Mouse (Mus musculus) embryonic facial prominence, embryonic 14.5 days (tissue): ENCODE data around the gene Samd14. TPM values are rescaled to one million over a fixed set of nuclear protein-coding genes. Genes with fewer than 3 reads are reported as not detected.

Experiments
- ATAC-seq: fragments of 200-750 bp; cut with Nextera tagmentation; 2 replicates; pipeline ENCODE4 v1.8.0; 2017; ENCODE audit warnings: low read depth, moderate number of reproducible peaks, moderate TSS enrichment
- DNase-seq: peaks from one replicate; pipeline ENCODE4 v3.0.0-alpha.2; 2015; ENCODE audit warnings: low spot score
- H3K27ac ChIP-seq: fragments of 300-500 bp; sonication (generic); replicated peaks from 2 replicates; pipeline ENCODE4 v1.5.1; 2014; ENCODE audit warnings: low read depth, mild to moderate bottlenecking, low read length, moderate library complexity
- H3K27me3 ChIP-seq: fragments of 300-500 bp; sonication (generic); replicated peaks from 2 replicates; pipeline ENCODE4 v1.6.1; 2014; ENCODE audit warnings: low read length; ENCODE audit not compliant: control insufficient read depth, insufficient read depth
- H3K36me3 ChIP-seq: fragments of 300-500 bp; sonication (generic); 2 replicates; pipeline ENCODE4 v1.6.1; 2014; ENCODE audit warnings: low read length, mixed read lengths; ENCODE audit not compliant: control insufficient read depth, insufficient read depth
- H3K4me1 ChIP-seq: fragments of 300-500 bp; sonication (generic); 2 replicates; pipeline ENCODE4 v1.6.1; 2014; ENCODE audit warnings: antibody characterized with exemption, low read length; ENCODE audit not compliant: control insufficient read depth, insufficient read depth
- H3K4me2 ChIP-seq: fragments of 300-500 bp; sonication (generic); 2 replicates; pipeline ENCODE4 v1.6.1; 2014; ENCODE audit warnings: low read depth, mild to moderate bottlenecking, low read length, moderate library complexity, mixed read lengths
- H3K4me3 ChIP-seq: fragments of 300-500 bp; sonication (generic); 2 replicates; pipeline ENCODE4 v1.5.1; 2014; ENCODE audit warnings: low read depth, mild to moderate bottlenecking, low read length
- H3K9ac ChIP-seq: fragments of 300-500 bp; sonication (generic); 2 replicates; pipeline ENCODE4 v1.6.1; 2014; ENCODE audit warnings: low read depth, mild to moderate bottlenecking, low read length, moderate library complexity, mixed read lengths
- H3K9me3 ChIP-seq: fragments of 300-500 bp; sonication (generic); 2 replicates; pipeline ENCODE4 v1.6.1; 2016; ENCODE audit warnings: low read length; ENCODE audit not compliant: control insufficient read depth
- WGBS: fragments of 180-500 bp; shearing (Covaris S2); extraction: QIAGEN DNeasy Blood & Tissue Kit; methylation state at CpG from one replicate; pipeline ENCODE4 v1.1.7; 2014; 5-methylcytosine and 5-hydroxymethylcytosine counted together
- polyA plus RNA-seq: library from polyadenylated mRNA; unstranded; fragments of >200 nt; fragmentation: Nextera tagmentation; extraction: Ambion mirVana; gene quantifications from 2 replicates; pipeline ENCODE4 v1.2.1, GENCODE M21; 2014

Samd14 gene
- polyA plus RNA-seq, 1 experiment from 2014 or later, result 21.9 TPM

- H3K27ac ChIP-seq, result no peak overlapping the region
- H3K4me1 ChIP-seq, result peaks cover 27% of the 10 kb centered on the region
- no peak overlapping the region for H3K4me2 ChIP-seq
- 37% methylated on average over 2 of the region's 2 CpGs for WGBS
- H3K9me3 ChIP-seq, result no peaks in the 10 kb centered on the region
- no peak overlapping the region for H3K9ac ChIP-seq
- no peaks in the 10 kb centered on the region for H3K36me3 ChIP-seq
- DNase-seq, result no peak
- no peaks in the 10 kb centered on the region for H3K27me3 ChIP-seq
- H3K4me3 ChIP-seq, result no peak overlapping the region
- ATAC-seq, result no peak
These were observed 23.2 kb upstream of the Samd14 start for GRCm38 (mm10) chr11:94986435-94986834.

- no peak for ATAC-seq
- Histone ChIP-seq H3K36me3 (no peaks in the 10 kb centered on the region), H3K4me1 (peaks cover 27% of the 10 kb centered on the region), H3K9ac (no peak overlapping the region), H3K9me3 (no peaks in the 10 kb centered on the region), H3K27ac (no peak overlapping the region), H3K27me3 (no peaks in the 10 kb centered on the region), H3K4me2 (no peak overlapping the region), H3K4me3 (no peak overlapping the region)
- WGBS, result 38% methylated on average over 6 of the region's 6 CpGs
- DNase-seq, result no peak
These were observed 22.3 kb upstream of the Samd14 start for GRCm38 (mm10) chr11:94987341-94987740.

DNA sequence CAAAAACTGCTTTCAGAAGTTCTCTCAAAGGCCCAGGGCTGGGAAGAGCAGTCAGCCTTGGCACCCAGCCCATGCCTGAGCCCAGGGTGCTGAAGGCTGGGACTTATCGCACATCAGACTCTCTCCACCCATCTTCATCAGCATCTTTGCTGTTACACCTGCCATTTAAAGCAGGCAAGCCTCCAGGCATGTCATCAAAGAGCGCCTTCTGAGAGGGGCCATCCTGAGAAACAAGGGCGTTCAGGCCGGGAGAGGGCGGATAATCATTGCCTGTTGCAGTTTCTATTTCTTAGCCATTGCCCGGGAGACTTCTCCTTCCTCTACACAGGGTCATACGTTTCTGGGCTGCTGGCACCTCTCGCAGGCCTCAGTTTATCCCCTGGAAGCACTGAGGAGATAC lies 21.8 kb upstream of the Samd14 start:
- H3K4me2 ChIP-seq, result peak overlapping the region; percentile 8; the same call in 1 of the 2 replicates
- ATAC-seq (no peak), DNase-seq (no peak)
- H3K4me3 ChIP-seq, result no peak overlapping the region
- H3K36me3 ChIP-seq, result no peaks in the 10 kb centered on the region
- peaks cover 27% of the 10 kb centered on the region for H3K4me1 ChIP-seq
- H3K9ac ChIP-seq, result no peak overlapping the region
- no peaks in the 10 kb centered on the region for H3K27me3 ChIP-seq
- H3K9me3 ChIP-seq, result no peaks in the 10 kb centered on the region
- 67% methylated on average over 8 of the region's 8 CpGs for WGBS
- no peak overlapping the region for H3K27ac ChIP-seq

GRCm38 (mm10) chr11:94988780-94989561 lies 20.7 kb upstream of the Samd14 start:
- Histone ChIP-seq H3K4me1 (peaks cover 36% of the 10 kb centered on the region), H3K9me3 (no peaks in the 10 kb centered on the region), H3K27me3 (no peaks in the 10 kb centered on the region), H3K9ac (peak overlapping the region; percentile 68), H3K27ac (peak overlapping the region; percentile 94), H3K36me3 (no peaks in the 10 kb centered on the region), H3K4me2 (peak overlapping the region; percentile 96), H3K4me3 (peak overlapping the region; percentile 91)
- ATAC-seq, result no peak
- DNase-seq, result no peak
- WGBS, result 12% methylated on average over 10 of the region's 10 CpGs

DNA sequence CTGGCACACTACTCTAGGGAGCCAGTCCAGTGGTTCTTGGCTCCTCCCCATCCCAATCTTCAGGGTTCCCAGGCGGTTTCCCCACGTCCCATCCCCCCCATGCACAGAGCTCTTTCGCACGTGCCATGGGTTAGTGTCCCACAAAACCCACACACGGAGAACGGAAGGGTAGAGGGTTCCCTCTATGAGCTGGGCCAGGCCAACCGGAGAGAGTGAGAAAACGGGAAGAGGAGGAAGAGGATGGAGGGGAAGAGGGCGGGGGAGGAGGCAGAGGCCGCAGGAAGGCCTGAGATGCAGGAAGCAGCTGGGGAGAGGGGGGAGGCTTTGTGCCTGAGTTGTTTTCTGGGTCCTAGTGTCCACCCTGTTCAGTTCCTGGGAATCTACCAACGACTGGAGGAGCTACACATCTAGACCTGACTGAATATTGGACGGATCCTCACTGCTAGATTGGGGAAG lies 20.1 kb upstream of the Samd14 start:
- WGBS, result 0% methylated on average over 12 of the region's 12 CpGs
- Histone ChIP-seq H3K27me3 (no peaks in the 10 kb centered on the region), H3K36me3 (no peaks in the 10 kb centered on the region), H3K9me3 (no peaks in the 10 kb centered on the region), H3K9ac (peak overlapping the region; percentile 92), H3K4me3 (peak overlapping the region; percentile 91), H3K27ac (peak overlapping the region; percentile 94), H3K4me1 (peaks cover 42% of the 10 kb centered on the region), H3K4me2 (peak overlapping the region; percentile 96)
- peak; percentile 67 for ATAC-seq
- peak; percentile 97 for DNase-seq

DNA sequence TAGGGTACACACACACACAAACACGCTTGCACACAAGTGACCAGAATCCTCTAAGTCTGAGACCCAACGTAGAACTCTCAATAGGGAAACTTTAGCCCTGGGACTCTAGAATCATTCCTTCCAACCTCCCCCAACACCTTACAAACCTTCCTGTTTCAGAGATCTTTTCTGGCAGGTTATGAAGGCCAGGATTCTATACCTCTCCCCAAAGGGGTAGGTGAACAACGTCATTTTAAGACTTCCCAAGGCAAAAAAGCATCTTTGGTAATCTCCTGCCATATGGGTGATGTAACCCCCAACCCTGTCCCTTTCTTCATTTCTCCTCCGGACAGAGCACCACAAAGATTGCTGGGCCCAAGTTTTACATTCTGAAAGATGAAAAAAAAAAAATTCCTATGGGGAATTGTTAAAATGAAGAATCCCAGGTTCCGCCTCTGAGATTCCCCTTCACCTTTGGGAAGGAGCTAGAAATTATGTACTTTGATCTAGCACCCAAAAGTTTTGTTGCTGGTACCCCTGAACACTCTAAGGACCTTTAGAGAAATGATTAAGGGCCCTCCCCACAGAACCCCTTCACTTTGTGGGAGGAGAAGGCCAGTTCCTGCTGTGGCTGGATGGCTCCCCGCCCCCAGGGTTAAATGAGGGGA lies 19.5 kb upstream of the Samd14 start:
- H3K36me3 ChIP-seq, result no peaks in the 10 kb centered on the region
- H3K9ac ChIP-seq, result peak overlapping the region; percentile 92
- ATAC-seq (no peak), DNase-seq (no peak)
- no peaks in the 10 kb centered on the region for H3K27me3 ChIP-seq
- no peaks in the 10 kb centered on the region for H3K9me3 ChIP-seq
- H3K4me3 ChIP-seq, result peak overlapping the region; percentile 91
- H3K4me1 ChIP-seq, result peaks cover 49% of the 10 kb centered on the region
- 44% methylated on average over 6 of the region's 6 CpGs for WGBS
- peak overlapping the region; percentile 96 for H3K4me2 ChIP-seq
- peak overlapping the region; percentile 94 for H3K27ac ChIP-seq

- peak within 1 kb of the TSS; percentile 94 for H3K27ac ChIP-seq
- H3K4me2 ChIP-seq, result peak within 1 kb of the TSS; percentile 96
- no peaks in the 10 kb centered on the region for H3K36me3 ChIP-seq
- ATAC-seq (peak; percentile 89), DNase-seq (peak; percentile 94)
- peak within 1 kb of the TSS; percentile 91 for H3K4me3 ChIP-seq
- peaks cover 55% of the 10 kb centered on the region for H3K4me1 ChIP-seq
- no peaks in the 10 kb centered on the region for H3K27me3 ChIP-seq
- H3K9ac ChIP-seq, result peak within 1 kb of the TSS; percentile 92
- WGBS, result under 1% methylated on average over 31 of the region's 69 CpGs
- H3K9me3 ChIP-seq, result no peaks in the 10 kb centered on the region
These were observed 18.7 kb upstream of the Samd14 start, which contains the start of gene Ppp1r9b for GRCm38 (mm10) chr11:94990749-94991577. Gene Ppp1r9b, plus strand, starts transcription at chr11:94991035.
